Mouse (Mus musculus) G1E (cell line): Measurements from ENCODE around the gene Mfap5.

Source experiments
- CTCF ChIP-seq: IDR thresholded peaks from 2 replicates; pipeline ENCODE4 v1.5.1; 2012; ENCODE audit warnings: low read depth, low read length, inconsistent platforms, mixed read lengths
- GATA1 ChIP-seq: IDR thresholded peaks from 2 replicates; pipeline ENCODE4 v1.6.1; 2012; ENCODE audit warnings: borderline replicate concordance, low read length, inconsistent platforms, mixed read lengths
- GATA2 ChIP-seq: IDR thresholded peaks from 2 replicates; pipeline ENCODE4 v1.6.1; 2012; ENCODE audit warnings: low read depth, low read length, inconsistent platforms, borderline replicate concordance
- POLR2AphosphoS5 ChIP-seq: IDR thresholded peaks from 2 replicates; pipeline ENCODE4 v1.6.1; 2012; ENCODE audit warnings: low read depth, low read length, inconsistent platforms; ENCODE audit not compliant: insufficient replicate concordance
- TAL1 ChIP-seq: conservative IDR thresholded peaks from 2 replicates; pipeline ENCODE4 v1.6.1; 2012; ENCODE audit warnings: low read depth, low read length, inconsistent platforms, mixed read lengths

DNA sequence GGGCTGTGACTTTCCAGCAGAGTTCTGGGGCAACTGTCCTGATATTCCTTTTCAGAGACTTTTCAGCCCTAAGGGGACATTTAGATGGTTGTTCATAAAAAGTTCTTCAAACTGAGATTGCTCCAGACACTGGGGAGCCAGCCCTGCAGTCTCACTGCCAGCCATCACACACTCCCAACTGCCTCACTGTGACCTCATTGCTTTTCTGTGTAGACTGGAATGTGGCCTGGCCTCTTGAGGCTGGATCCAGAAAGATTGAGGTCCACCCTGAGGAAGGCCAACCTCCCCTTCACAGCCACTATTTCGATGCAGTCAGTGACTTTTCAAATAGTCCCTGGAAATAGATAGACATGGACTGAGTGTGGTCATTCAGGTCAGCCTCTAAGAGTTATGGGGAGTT, 12.0 kb downstream of the Mfap5 start:
- TF ChIP-seq CTCF (no peak), TAL1 (no peak), POLR2AphosphoS5 (no peak), GATA1 (no peak), GATA2 (no peak)
